Mouse (Mus musculus) forebrain, embryonic 14.5 days (tissue): ENCODE measurements around the gene Mettl3. TPM values are rescaled to one million over a fixed set of nuclear protein-coding genes. Genes with fewer than 3 reads are reported as not detected.
A peak's percentile ranks its signal among the peaks of the same experiment; 100 is the strongest.

Experiments used
- ATAC-seq: fragments of 200-750 bp; cut with Nextera tagmentation; 2 replicates; pipeline ENCODE4 v1.8.0; 2017; ENCODE audit warnings: mild to moderate bottlenecking, moderate library complexity
- DNase-seq: peaks from one replicate; pipeline ENCODE4 v3.0.0-alpha.2; 2015; ENCODE audit warnings: low spot score
- H3K27ac ChIP-seq: fragments of 300-500 bp; sonication (generic); 2 replicates; pipeline ENCODE4 v1.5.1; 2014; ENCODE audit warnings: low read depth, mild to moderate bottlenecking, control low read depth, low read length, moderate library complexity
- H3K27me3 ChIP-seq: fragments of 300-500 bp; sonication (generic); replicated peaks from 2 replicates; pipeline ENCODE4 v1.6.1; 2014; ENCODE audit warnings: low read length, control low read depth, mixed read lengths; ENCODE audit not compliant: control insufficient read depth, insufficient read depth
- H3K36me3 ChIP-seq: fragments of 300-500 bp; sonication (generic); 2 replicates; pipeline ENCODE4 v1.6.1; 2014; ENCODE audit warnings: low read length, control low read depth; ENCODE audit not compliant: control insufficient read depth, insufficient read depth
- H3K4me1 ChIP-seq: fragments of 300-500 bp; sonication (generic); 2 replicates; pipeline ENCODE4 v1.6.1; 2014; ENCODE audit warnings: antibody characterized with exemption, low read length, control low read depth; ENCODE audit not compliant: control insufficient read depth, insufficient read depth
- H3K4me2 ChIP-seq: fragments of 300-500 bp; sonication (generic); 2 replicates; pipeline ENCODE4 v1.6.1; 2014; ENCODE audit warnings: mild to moderate bottlenecking, control low read depth, low read length
- H3K4me3 ChIP-seq: fragments of 300-500 bp; sonication (generic); 2 replicates; pipeline ENCODE4 v1.5.1; 2014; ENCODE audit warnings: low read depth, low read length, control low read depth
- H3K9ac ChIP-seq: fragments of 300-500 bp; sonication (generic); 2 replicates; pipeline ENCODE4 v1.6.1; 2014; ENCODE audit warnings: mild to moderate bottlenecking, low read length, control low read depth, moderate library complexity
- H3K9me3 ChIP-seq: fragments of 300-500 bp; sonication (generic); replicated peaks from 2 replicates; pipeline ENCODE4 v1.6.1; 2016; ENCODE audit warnings: low read length, control low read depth, mixed read lengths; ENCODE audit not compliant: control insufficient read depth
- WGBS: fragments of 180-500 bp; shearing (Covaris S2); extraction: QIAGEN DNeasy Blood & Tissue Kit; methylation state at CpG from one replicate; pipeline ENCODE4 v1.1.7; 2014; 5-methylcytosine and 5-hydroxymethylcytosine counted together
- polyA plus RNA-seq: library from polyadenylated mRNA; unstranded; fragments of >200 nt; fragmentation: Nextera tagmentation; extraction: Ambion mirVana; gene quantifications from 2 replicates; pipeline ENCODE4 v1.2.1, GENCODE M21; 2014

Gene Mettl3
- polyA plus RNA-seq, 1 experiment from 2014 or later, result 46.9 TPM

DNA sequence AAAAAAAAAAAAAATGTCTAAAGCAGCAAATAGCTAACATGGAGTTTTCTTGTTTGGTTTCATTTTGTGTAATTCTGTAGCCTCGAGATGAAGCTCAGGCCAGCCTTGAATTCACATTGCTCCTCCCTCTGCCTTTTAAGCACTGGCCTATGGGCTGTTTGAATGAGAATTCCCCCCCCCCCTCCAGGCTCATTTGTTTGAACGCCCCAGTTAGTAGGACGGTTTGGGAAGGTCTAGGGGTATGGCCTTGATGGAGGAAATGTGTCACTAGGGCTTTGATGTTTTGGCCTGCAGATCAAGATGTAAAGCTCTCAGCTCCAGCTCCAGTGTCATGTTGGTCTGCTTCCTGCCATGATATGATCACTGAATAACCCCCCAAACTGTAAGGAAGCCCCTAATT, 32.1 kb downstream of the Mettl3 start:
- H3K9me3 ChIP-seq, result no peaks in the 10 kb centered on the region
- no peak overlapping the region for H3K9ac ChIP-seq
- no peak overlapping the region for H3K4me3 ChIP-seq
- H3K27ac ChIP-seq, result no peak overlapping the region
- H3K36me3 ChIP-seq, result peaks cover 31% of the 10 kb centered on the region
- H3K27me3 ChIP-seq, result no peaks in the 10 kb centered on the region
- DNase-seq (no peak), ATAC-seq (no peak)
- H3K4me2 ChIP-seq, result no peak overlapping the region
- WGBS, result 70% methylated on average over 3 of the region's 3 CpGs
- H3K4me1 ChIP-seq, result no peaks in the 10 kb centered on the region

GRCm38 (mm10) chr14:52257484-52258213, 47.3 kb downstream of the Mettl3 start, which contains the start of gene Chd8:
Gene Chd8 (minus strand): TSS chr14:52257780.
- peak within 1 kb of the TSS; percentile 94 for H3K27ac ChIP-seq
- H3K4me2 ChIP-seq, result peak within 1 kb of the TSS; percentile 83
- under 1% methylated on average over 54 of the region's 54 CpGs for WGBS
- peaks cover 7% of the 10 kb centered on the region for H3K36me3 ChIP-seq
- H3K9me3 ChIP-seq, result no peaks in the 10 kb centered on the region
- peak within 1 kb of the TSS; percentile 64 for H3K4me3 ChIP-seq
- peak; percentile 99 for DNase-seq
- H3K4me1 ChIP-seq, result peaks cover 13% of the 10 kb centered on the region
- ATAC-seq, result peak; percentile 100
- peak within 1 kb of the TSS; percentile 89 for H3K9ac ChIP-seq
- H3K27me3 ChIP-seq, result no peaks in the 10 kb centered on the region

DNA sequence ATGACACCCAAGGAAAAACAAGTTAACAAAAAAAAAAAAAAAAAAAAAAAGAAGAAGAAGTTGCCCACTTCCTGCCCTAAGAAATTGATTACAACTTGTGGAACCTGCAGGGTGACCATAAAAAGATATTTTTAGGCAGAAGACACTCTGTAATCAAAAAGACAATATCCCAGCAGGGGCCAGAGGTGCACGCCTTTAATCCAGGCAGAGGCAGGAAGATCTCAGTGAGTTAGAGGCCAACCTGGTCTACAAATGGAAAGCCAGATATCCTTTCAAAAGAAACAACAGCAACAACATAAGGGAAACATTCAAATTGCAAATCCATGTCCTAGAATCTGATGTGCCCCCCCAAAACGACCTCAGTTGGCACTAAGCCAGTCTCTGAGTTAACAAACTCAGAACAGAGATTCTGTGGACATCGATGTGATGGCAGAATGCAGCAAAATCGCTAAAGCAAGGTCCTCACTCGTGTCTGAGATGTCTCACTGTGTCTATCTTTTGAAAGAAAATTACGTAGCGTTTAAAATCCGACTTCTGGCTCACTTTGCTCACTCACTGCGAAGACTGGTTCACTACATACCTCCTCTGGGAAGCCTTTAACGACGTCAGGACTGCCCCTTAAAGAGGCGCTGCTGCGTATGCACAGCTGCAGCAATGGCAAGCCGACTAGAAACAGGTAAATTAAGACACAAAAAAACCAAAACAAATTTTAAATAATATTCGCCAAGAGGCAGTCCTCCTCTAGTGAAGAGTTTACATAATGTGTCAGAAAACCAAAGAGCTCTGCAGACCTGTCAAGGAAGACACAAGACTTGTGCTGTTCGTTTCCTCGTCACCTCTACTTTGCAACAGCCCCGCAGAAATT, 48.4 kb downstream of the Mettl3 start:
- WGBS, result 8% methylated on average over 18 of the region's 18 CpGs
- DNase-seq, result peak; percentile 25
- peak overlapping the region; percentile 89 for H3K9ac ChIP-seq
- no peaks in the 10 kb centered on the region for H3K9me3 ChIP-seq
- no peaks in the 10 kb centered on the region for H3K27me3 ChIP-seq
- H3K4me3 ChIP-seq, result peak overlapping the region; percentile 64
- peak overlapping the region; percentile 94; the same call in 1 of the 2 replicates for H3K27ac ChIP-seq
- H3K36me3 ChIP-seq, result peaks cover 7% of the 10 kb centered on the region; the same call in 1 of the 2 replicates
- ATAC-seq, result no peak
- H3K4me2 ChIP-seq, result peak overlapping the region; percentile 83
- H3K4me1 ChIP-seq, result peaks cover 13% of the 10 kb centered on the region

- H3K4me3 ChIP-seq, result no peak overlapping the region
- peaks cover 4% of the 10 kb centered on the region; the same call in 1 of the 2 replicates for H3K4me1 ChIP-seq
- H3K36me3 ChIP-seq, result no peaks in the 10 kb centered on the region
- no peaks in the 10 kb centered on the region for H3K9me3 ChIP-seq
- WGBS, result 89% methylated on average over 4 of the region's 4 CpGs
- no peaks in the 10 kb centered on the region for H3K27me3 ChIP-seq
- no peak for ATAC-seq
- H3K4me2 ChIP-seq, result no peak overlapping the region
- DNase-seq, result no peak
- H3K9ac ChIP-seq, result no peak overlapping the region
- no peak overlapping the region for H3K27ac ChIP-seq
Measured at GRCm38 (mm10) chr14:52246129-52246528, 58.8 kb downstream of the Mettl3 start.

Other genes with a start within 250 kb of the Mettl3 start
- gene Hnrnpc, start 201.1 kb downstream of the Mettl3 start, polyA plus RNA-seq, result 684 and 690 TPM in 2 replicates
- gene Rpgrip1, start 194.4 kb downstream of the Mettl3 start, polyA plus RNA-seq, result 49.2 and 52.3 TPM in 2 replicates
- 68.9 and 78.4 TPM in 2 replicates for gene Supt16, start 107.7 kb downstream of the Mettl3 start, polyA plus RNA-seq
- 44.9 and 45.8 TPM in 2 replicates for gene Chd8, start 47.3 kb downstream of the Mettl3 start, polyA plus RNA-seq
- 55.2 and 55.7 TPM in 2 replicates for gene Tox4, start 26.0 kb downstream of the Mettl3 start, polyA plus RNA-seq
- gene Rab2b, start 25.6 kb downstream of the Mettl3 start, polyA plus RNA-seq, result 40.2 and 40.3 TPM in 2 replicates
- gene Sall2, start 23.6 kb upstream of the Mettl3 start, polyA plus RNA-seq, result 25.1 and 30.1 TPM in 2 replicates
- gene Olfr1513, start 51.3 kb upstream of the Mettl3 start, polyA plus RNA-seq, result not detected in 2 replicates
- not detected in 2 replicates for gene Olfr1512, start 74.0 kb upstream of the Mettl3 start, polyA plus RNA-seq
- gene Olfr1511, start 92.3 kb upstream of the Mettl3 start, polyA plus RNA-seq, result not detected in 2 replicates
- not detected in 2 replicates for gene Olfr1510, start 109.2 kb upstream of the Mettl3 start, polyA plus RNA-seq
- gene Olfr1509, start 137.9 kb upstream of the Mettl3 start, polyA plus RNA-seq, result not detected in 2 replicates
- not detected in 2 replicates for gene Olfr1508, start 162.4 kb upstream of the Mettl3 start, polyA plus RNA-seq
- not detected in 2 replicates for gene Olfr1507, start 190.6 kb upstream of the Mettl3 start, polyA plus RNA-seq